Mouse (Mus musculus): ENCODE measurements around the gene Eya3. TPM values are rescaled to one million over a fixed set of nuclear protein-coding genes. Genes with fewer than 3 reads are reported as not detected.

The Eya3 gene
- total RNA-seq (2017) = 18.3 and 35.8 TPM in 2 replicates

DNA sequence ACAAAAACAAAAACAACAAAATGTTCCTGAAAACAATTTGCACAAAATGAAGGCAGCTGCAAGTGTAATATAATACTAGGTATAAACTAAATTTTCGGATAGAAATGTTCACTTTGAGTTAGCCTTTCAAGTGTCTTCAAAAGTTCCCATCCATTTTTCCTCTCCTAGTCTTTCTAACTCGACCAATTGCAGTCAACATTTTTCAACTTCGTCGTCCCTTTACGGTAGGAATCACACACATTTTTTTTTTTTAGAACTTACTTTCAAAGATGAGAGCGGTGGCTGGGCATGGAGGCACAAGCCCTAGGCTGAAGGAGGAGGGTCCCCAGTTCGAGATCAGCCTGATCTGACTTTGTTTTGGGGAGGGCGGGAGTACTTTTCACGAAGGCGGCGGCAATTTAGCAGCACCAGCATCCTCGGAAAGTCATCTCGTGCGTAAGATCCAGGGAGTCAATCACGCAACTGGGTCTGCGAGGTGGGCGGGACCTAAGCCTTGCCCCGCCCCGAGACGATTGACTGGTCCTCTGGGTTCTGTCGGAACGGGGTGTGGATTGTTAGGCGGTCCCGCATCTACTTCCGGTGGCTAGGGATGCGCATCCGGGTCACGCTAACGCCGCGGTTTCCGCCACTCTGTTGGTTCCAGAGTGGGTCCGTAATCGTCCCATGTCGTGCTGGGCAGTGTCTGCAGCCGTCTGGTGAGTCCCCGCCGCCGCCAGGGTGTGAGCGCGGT is at the start of gene Eya3:
Gene Eya3 (plus strand): TSS at position 527 of the 730 bp plus-strand sequence.
- peak; percentile 99 for ATAC-seq (replicated peaks; ENCODE audit: low read depth, poor library complexity, severe bottlenecking)

DNA sequence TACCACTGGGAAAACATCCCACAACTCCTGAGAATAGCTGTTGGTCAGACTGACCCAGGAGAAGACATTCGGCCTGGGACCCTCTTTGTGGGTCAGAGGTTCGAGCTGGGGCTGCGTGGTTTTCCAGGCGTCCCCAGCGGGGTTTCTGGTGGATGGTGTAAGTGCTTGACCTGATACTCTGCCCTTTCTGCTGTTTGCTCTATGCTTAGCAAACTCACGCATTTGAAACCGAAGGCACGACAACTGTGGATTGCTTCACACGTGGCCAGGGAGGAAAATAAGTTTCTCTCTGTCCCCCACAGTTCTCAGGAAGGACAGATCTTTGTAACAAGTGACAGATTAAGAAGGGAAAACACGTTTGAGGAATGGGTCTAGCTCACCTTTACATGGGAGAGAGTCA is 48.1 kb upstream of the Eya3 start:
- ATAC-seq (replicated peaks; ENCODE audit: low read depth, poor library complexity, severe bottlenecking) = no peak

- ATAC-seq (replicated peaks; ENCODE audit: low read depth, poor library complexity, severe bottlenecking) = peak; percentile 84
Observed at GRCm38 (mm10) chr4:132592958-132593357, 45.8 kb upstream of the Eya3 start.

- no peak for ATAC-seq (replicated peaks; ENCODE audit: low read depth, poor library complexity, severe bottlenecking)
Observed at GRCm38 (mm10) chr4:132594191-132594590, 44.6 kb upstream of the Eya3 start.

DNA sequence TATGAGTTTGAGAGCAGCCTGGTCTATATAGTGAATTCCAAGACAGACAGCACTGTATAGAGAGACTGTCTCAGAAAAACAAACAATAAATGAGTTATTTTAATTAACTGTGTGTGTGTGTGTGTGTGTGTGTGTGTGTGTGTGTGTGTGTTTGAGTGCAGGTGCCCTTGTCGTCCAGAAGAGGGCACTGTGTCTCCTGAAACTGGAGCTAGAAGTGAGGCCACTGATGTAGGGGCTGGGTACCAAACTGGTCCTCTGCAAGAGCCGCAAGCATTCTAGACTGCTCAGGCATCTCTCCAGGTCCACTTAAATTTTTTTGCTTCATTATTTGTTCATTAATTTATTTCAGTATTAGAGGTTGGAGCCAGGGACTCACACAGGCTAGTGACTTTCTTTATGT is 39.9 kb upstream of the Eya3 start:
- no peak for ATAC-seq (replicated peaks; ENCODE audit: low read depth, poor library complexity, severe bottlenecking)

GRCm38 (mm10) chr4:132599764-132600163 is 39.0 kb upstream of the Eya3 start:
- no peak for ATAC-seq (replicated peaks; ENCODE audit: low read depth, poor library complexity, severe bottlenecking)

DNA sequence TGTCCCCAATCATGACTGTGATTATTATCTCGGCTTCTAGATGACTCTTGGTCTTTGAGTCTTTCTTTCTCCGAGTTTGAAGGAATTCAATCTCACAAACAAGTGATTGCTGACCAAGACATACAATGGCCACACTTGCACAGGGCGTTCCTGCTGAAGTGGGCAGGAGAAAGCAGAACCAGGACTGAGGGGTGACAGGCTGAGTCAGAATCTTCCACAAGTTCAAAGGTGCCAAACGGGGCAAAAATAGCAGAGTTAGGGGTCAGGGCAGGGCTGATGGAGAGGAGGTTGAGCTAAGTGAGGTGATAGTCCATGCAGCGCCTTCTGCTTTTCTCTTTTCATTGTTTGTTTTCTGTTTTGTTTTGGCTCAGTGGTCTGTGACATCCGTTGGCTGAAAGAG is 38.3 kb upstream of the Eya3 start:
- no peak for ATAC-seq (replicated peaks; ENCODE audit: low read depth, poor library complexity, severe bottlenecking)

DNA sequence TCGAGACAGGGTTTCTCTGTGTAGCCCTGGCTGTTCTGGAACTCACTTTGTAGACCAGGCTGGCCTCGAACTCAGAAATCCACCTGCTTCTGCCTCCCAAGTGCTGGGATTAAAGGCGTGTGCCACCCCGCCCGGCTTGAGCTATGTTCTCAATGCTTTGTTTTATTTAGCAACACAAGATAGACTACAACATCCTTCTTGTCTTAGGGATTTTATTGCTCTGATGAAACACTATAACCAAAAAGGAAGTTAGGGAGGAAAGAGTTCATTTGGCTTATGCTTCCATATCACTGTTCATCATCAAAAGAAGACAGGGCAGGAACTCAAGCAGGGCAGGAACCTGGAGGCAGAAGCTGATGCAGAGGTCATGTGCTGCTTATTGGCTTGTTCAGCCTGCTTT is 37.5 kb upstream of the Eya3 start:
- 0 out of 2 replicates have a peak, but pooled peaks have one; percentile 32 for ATAC-seq (replicated peaks; ENCODE audit: low read depth, poor library complexity, severe bottlenecking)

- ATAC-seq (replicated peaks; ENCODE audit: low read depth, poor library complexity, severe bottlenecking) = no peak
Observed at GRCm38 (mm10) chr4:132603468-132603867, 35.3 kb upstream of the Eya3 start.

GRCm38 (mm10) chr4:132605816-132606215 is 33.0 kb upstream of the Eya3 start:
- ATAC-seq (replicated peaks; ENCODE audit: low read depth, poor library complexity, severe bottlenecking) = peak; percentile 71

GRCm38 (mm10) chr4:132608147-132608546 is 30.6 kb upstream of the Eya3 start:
- ATAC-seq (replicated peaks; ENCODE audit: low read depth, poor library complexity, severe bottlenecking) = no peak

DNA sequence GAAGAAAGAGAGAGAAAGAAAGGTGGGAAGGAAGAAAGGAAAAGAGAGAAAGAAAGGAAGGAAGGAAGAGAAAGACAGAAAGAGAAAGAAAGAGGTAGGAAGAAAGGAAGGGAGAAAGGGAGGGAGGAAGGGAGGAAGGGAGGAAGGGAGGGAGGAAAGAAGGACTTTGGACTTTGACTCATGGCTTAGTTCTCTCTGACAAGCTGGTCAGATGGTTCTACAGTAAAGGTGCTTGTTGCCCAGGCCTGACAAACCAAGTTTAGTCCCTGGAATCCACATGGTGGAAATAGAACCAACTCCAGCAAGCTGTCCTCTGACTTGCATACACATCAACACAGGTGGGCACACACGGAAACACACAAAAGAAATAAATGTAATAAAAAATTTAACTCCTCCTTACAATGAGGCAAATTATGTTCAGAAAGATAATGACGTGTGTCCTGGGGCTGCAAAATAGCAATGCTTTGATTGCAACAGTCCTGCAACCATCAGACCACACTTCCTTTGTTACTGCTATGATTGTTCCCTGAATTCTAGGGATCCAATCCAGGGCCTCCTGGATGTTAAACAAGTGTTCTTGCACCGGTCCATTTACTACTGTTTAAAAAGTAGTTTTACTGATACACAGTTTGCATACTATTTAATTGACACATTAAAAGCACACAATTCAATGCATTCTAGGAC is 28.3 kb upstream of the Eya3 start:
- no peak for ATAC-seq (replicated peaks; ENCODE audit: low read depth, poor library complexity, severe bottlenecking)

GRCm38 (mm10) chr4:132611320-132611719 is 27.5 kb upstream of the Eya3 start:
- no peak for ATAC-seq (replicated peaks; ENCODE audit: low read depth, poor library complexity, severe bottlenecking)

DNA sequence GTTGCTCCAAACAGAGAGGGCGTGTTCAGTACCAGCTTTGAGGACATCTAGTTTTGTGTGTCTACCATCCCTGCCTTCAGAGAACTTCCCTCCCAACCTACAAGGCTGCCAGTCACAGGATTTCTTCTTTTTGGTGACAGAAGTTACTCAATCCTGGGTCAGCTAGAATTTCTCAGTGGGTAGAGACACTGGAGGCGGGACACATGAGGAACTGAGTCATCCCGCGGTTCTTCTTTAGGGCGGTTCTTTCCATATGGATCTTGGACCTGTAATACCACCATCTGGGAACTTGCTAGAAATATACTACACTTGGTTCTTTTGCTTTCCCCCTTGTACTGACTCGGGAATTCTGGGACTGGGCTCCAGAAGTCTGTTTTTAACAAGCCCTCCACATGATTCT is 20.9 kb upstream of the Eya3 start:
- peak; percentile 49; the same call in 1 of the 2 replicates for ATAC-seq (replicated peaks; ENCODE audit: low read depth, poor library complexity, severe bottlenecking)

DNA sequence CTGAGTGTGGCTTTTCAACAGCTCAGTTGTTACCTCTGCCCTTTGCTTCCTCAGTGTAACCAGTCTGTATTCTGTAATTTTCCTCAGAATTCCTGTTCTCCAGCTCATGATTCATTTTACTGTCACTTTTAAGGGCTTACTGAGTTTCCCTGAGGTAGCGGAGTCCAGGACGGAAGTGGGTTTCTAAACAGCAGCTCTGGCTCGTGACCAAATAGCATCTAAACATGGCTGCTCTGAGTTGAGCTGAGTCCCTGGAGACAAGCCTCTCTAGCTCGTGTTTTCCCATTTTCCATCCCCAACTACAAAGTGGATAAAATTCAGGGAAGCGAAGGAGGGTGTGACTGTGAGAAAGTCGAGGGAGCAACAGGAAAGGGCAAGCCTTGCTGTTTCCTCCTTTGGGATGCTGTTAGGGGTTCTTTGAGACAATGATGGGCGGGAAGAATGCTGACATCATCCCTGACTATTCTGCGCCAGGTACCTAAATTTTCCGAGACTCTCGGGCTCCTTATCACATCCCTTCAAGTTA is 19.9 kb upstream of the Eya3 start:
- ATAC-seq (replicated peaks; ENCODE audit: low read depth, poor library complexity, severe bottlenecking) = no peak

DNA sequence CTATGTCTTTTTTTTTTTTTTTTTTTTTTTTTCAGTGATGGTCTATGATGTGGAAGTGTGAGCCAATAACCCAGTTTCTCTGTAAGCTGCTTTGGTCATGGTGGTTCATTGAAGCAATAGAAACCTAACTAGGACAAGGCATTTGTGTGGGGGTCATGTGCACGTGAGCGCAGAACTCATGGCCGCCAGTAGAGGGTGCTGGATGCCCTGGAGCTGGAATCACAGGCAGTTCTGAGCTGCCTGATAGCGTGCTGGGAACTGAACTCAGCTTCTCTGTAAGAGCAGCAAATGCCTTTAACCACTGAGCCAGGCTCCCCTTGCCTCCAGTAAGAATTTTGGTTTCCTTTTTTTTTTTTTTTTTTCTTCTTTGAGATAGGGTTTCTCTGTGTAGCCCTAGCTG is 18.7 kb upstream of the Eya3 start:
- ATAC-seq (replicated peaks; ENCODE audit: low read depth, poor library complexity, severe bottlenecking) = no peak

DNA sequence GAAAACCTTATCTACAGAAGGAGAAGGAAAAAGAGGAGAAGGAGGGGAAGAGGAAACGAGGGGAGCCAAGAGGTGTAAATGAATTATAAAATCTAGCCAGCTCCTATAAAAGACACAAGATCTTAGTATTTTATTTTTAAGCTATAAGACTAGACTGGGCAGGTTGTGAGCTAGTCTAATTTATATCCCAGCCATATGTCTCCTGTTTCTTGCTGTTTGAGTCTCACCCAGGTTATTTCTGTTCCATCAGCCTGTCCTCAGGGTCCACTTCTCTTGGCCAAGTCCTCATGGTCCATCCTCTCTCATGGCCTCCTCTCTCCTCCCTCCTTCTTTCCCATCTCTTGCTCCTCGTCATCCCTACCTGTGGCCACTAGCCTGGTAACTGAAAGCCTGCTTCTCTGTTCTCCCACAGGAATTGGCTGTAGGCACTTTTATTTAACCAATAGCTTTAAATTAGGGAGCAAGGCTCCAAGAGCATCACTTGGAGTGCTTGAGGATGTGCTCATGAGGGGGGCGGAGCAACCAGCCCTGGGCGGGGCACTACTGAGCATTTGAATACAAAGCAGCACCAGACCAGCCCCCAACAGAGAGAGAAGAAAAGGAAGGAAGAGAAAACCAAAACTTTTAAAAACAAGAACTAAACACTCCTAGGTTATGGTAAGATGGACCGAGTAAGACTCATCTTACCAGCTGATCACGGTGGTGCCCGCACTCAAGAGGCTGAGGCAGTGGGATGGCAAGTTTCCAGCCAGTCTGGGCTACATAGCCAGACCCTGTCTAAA is 17.3 kb upstream of the Eya3 start:
- ATAC-seq (replicated peaks; ENCODE audit: low read depth, poor library complexity, severe bottlenecking) = peak; percentile 62

GRCm38 (mm10) chr4:132624034-132624657 is 14.6 kb upstream of the Eya3 start:
- ATAC-seq (replicated peaks; ENCODE audit: low read depth, poor library complexity, severe bottlenecking) = peak; percentile 90

DNA sequence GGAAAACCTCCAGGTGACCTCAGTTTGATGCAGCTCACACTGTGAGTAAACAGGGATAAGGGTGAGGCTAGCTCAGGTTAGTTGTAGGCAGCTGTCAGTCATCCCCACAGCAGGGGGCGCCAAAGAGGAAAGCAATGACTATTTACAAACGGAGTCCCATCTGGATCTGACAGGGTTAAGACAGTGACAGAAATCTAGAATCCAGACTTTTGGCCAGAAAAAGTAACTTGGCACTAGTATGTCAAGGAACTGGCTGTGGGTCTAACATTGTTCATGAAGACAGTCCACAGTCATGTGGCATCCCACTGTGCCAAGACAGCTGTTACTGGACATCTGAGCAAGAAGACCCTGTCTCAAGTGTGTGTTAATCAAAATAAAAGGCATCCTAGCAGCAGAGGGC is 10.0 kb upstream of the Eya3 start:
- ATAC-seq (replicated peaks; ENCODE audit: low read depth, poor library complexity, severe bottlenecking) = peak; percentile 70

DNA sequence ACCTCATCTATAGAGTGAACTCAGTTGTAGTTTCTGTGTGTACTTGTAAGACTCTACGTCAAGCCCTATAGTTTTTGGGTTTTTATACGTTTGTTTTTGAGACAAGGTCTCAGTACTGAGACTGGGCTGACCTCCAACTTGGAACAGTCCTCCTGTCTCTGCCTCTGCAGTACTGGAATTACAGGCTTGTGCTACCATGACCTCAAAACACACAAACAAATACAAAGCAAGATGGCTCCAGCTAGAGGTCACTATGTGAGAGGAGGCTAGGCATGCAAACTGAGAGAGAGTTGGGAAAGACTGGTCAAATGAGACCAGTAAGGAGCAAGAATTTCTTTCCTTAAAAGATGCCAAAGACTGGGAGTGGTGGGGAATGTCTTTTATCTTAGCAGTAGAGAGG is 2.8 kb upstream of the Eya3 start:
- ATAC-seq (replicated peaks; ENCODE audit: low read depth, poor library complexity, severe bottlenecking) = no peak
